Mouse (Mus musculus) thymus, adult 18-20 months (tissue): Measurements from ENCODE around the gene Ppp1r10.
"Not testable (repeated sequence)": the region's sequence is repeated elsewhere in the genome, so short reads cannot be mapped to it uniquely, and the experiment has no call there.

Experiments
- DNase-seq, 2 experiments: peaks; one replicate each; pipeline ENCODE4 v3.0.0; 2022; ENCODE audit warnings: mixed read lengths in 2 of 2

Ppp1r10 gene

GRCm38 (mm10) chr17:35932608-35933007 lies 16.4 kb downstream of the Ppp1r10 start:
- no peak for DNase-seq

DNA sequence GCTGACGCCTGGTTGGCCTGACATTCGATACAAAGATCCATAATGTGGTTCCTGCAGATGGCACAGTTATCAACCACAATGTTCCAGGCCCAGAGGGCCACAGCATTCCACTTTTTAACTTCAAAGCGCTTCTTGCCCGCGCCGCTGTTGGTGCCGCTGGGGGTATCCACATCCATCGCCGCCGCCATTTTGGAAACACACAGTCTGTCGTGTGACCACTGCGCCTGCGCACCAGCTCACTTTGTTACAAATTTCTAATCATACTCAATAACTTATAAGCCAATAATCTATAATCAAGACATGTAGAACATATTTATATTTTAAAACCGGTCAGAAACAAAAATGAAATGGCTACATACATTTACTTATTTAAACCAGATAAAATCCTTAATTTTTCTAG lies 19.5 kb downstream of the Ppp1r10 start:
- not testable (repeated sequence) for DNase-seq

- no peak for DNase-seq
These were observed 21.6 kb downstream of the Ppp1r10 start for GRCm38 (mm10) chr17:35937700-35938348.

DNA sequence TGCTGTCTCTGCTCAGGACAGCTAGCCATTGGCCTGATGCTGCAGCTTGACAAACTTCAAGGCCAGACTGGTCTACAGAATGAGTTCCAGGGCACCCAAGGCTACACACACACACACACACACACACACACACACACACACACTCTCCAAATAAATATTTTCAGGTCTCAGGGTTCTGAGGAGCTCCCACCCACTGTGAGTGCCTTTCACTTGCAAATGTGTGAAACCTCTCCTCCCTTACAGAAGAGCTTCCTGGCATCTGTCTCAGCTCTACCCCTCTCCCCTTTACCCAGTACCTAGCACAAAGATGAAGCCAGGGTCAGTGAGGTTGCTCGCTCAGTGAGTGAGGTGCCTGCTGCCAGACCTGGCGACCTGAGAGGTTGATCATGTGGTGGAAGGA lies 22.9 kb downstream of the Ppp1r10 start:
- DNase-seq, result no peak

- no peak for DNase-seq
These were observed 23.7 kb downstream of the Ppp1r10 start for GRCm38 (mm10) chr17:35939941-35940340.

- not testable (repeated sequence) for DNase-seq
These were observed 34.7 kb downstream of the Ppp1r10 start for GRCm38 (mm10) chr17:35950946-35951345.

DNA sequence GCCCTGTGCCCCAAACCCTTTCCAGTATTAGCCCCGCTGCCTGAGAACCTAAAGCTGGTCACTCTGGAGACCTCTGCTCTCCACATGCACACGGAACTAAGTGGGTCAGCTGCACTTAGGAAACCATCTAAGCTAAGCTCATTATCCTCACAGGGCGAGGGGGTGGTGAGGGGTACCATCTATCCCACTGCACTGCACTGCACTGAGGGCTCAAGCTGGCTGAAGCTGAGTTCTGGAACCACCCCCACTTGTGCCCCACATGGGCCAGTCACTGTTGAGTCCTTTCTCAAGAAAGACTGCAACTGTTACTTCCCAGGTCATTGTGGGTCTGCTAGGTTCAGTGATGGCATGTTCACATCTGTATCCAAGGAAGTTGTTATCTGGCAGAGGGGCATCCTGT lies 36.3 kb downstream of the Ppp1r10 start:
- not testable (repeated sequence) for DNase-seq

- no peak for DNase-seq
These were observed 38.4 kb downstream of the Ppp1r10 start for GRCm38 (mm10) chr17:35954665-35955064.

DNA sequence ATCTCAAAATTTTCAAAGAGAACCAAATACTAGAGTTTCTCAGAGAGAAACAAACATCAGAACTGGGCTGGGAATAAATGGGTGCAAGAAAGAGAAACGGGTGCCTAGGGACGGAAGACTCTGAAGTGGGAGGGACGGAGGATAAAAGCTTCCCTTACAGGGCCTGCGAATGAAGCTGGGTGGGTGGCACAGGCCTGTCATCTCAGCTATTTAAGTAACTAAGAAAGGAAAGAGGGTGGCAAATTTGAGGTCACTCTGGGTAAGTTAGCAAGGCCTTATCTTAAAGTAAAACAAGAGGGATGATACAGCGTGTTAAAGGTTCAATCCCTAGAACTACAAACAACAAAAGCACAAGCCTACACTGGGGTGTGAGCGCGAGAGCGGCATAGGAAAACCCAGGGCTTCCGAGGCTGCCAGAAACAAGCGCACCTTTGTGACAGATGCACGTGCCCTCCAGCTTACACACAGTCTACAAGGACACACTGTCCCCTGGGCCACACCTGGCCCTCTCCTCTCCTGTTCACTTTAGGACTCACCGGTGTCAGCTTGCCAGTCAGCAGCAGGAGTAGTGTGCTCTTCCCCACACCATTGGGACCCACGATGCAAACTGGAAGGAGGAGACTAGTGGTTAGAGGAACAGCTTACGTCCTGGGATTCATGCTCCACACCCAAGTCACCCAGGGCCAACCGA lies 42.4 kb downstream of the Ppp1r10 start:
- DNase-seq, result no peak

DNA sequence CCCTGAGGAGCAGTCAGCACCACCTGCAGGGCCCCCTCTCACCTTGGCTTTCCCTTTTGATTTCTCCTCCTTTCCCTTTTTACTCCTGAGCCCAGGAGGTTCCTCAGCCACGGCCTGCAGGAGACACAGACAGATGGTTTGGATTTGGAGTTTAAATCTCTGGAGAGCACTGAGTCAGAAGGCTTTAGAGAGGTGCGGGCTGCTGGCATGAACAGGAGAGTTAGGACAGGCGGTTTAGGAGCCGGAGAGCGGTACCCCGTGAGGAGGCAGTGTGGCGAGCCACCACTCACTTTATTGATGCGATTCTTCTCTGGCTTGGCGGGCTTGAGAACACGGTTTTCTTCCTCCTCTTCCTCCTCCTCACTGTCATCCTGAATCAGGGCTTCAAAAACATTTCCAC lies 47.0 kb downstream of the Ppp1r10 start:
- DNase-seq, result no peak

DNA sequence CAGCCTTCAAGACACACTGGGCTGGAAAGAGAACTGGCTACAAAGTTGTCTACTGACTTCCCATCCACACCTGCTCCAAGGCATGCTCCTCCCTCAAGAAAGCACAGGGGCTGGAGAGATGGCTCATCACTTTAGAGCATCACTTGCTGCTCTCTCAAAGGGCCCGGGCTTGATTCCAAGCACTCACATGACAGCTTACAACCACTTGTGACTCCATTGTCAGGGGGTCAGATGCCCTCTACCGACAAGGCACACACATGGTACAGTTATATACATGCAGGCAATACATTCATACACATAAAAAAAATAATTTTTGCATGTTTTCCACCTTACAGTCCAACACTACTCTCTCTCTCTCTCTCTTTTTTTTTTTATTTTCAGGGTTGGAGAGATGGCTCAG lies 51.4 kb downstream of the Ppp1r10 start:
- no peak for DNase-seq

DNA sequence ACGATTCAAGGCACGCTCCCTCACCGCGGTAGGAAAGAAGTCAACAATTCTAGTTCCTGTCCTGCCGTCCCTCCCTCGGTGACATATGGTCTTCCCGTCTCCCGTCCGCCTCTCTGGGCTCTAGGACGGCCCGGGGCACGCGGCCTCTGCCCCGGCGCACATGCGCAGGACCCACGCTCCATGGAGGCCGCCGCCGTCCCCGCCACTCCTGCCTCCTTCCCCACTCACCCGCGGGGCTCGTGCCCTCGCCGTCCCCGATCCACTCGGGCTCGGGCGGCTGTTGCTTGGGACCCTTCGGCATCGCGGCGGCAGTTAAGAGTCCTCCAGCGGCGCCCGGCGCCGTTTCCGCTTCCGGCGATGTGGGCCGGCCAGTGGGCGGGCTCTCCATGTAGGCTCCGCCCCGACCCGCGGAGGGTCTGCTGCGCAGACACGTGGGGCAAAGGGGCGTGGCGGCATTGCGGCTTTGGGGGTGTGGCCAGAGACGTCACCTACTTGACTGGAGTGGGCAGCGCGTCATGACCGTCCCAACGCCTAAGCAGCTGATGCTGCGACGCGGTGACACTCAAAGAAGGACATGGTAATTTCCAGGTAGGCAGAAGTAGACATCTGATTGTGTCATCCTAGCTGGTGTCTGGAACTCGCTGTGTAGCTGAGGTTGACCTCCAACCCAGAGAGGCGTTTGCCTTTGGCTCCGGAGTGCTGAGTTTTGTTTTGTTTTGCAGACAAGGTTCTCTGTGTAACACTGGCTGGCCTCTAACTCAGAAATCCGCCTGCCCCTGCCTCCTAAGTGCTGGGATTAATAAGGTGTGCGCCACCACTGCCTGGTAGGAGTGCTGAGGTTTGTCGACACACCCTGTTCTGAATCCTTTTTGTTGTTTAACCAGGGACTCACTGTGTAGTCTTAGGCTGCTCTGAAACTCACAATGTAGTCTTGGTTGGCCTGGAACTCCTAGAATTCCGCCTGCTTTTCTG lies 53.5 kb downstream of the Ppp1r10 start, which contains the start of gene Abcf1:
Gene Abcf1 (minus strand): TSS at position 344 of the 972 bp plus-strand sequence.
- peak; percentile 97 to 98 for DNase-seq

GRCm38 (mm10) chr17:35972131-35972530 lies 55.9 kb downstream of the Ppp1r10 start:
- no peak for DNase-seq

DNA sequence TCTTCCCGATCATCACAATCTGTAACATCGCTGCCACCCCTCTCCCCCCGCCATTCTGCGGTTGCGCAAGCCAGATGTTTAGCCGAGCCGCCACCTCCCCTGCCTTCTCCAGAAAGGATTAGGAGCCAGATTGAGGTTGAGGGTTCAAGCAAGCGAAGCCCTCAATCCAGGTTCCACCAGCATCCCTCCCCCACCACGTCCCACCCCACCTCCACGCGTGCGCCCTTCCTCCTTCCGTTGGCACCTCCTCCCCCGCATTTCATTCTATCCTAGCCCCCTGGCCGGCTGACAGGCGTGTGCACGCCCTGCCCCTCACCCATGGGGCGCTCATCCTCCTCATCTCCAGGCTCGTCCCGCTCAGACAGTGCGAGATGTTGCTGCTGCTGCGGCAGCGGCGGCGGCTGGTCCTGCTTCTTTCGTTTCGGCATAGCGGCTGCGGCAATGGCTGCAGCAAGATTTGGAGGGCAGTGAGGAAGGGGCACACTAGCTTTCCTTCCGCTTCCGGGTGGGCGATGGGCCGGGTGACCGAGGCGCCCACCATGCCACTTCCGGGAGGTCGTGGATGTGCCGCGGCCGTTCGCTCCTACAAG lies 62.7 kb downstream of the Ppp1r10 start:
- peak in 1 of 2 experiments; percentile 75 for DNase-seq

DNA sequence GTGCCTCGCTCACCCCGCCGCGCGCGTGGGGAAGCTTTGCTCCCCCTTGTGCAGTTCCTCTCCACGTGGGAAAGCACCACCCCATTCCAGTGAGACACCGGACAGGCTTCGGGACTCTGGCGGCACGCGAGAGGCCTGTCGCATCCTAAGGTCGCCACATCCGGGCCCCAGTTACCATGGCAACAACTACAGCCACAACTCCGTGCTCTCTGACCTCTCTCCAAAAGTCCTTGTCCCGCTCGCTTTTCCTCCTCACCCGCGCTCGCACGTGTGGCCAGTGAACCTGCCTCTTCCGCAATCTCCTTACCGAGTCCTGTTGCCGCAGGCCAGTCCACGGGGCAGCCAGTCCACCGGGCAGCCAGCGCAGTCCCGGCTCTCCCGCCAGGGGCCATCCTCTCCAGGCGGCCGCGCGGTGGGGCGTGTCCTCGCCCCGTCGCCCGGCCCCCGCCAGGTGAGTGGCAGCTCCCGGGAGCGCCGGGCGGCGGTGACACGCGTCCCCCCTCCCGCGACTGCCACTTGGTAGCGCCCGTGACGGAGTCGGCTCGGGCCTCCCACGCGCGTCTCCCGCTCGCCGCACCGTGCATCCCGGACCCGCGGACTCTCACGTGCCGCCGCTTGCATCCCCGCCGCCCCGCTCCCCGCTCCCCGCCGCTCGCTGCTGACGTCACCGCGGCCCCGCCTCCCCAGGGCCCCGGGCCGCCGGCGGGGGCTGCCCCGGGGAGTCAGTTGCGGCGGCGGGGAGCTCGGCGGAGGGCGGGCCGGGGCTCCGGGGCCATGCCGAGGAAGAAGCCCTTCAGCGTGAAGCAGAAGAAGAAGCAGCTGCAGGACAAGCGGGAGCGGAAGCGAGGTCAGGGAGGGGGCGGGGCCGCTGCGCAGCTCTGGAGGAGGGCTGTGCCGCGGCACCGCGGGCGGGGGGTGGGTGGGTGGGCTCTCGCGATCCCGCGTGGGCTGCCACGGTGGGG lies 63.4 kb downstream of the Ppp1r10 start, which contains the start of the genes Gnl1 and Prr3:
Gene Gnl1 (plus strand): TSS at position 451 of the 962 bp plus-strand sequence.
Gene Prr3 (minus strand): TSS at position 836 of the 962 bp plus-strand sequence.
- DNase-seq, result peak; percentile 75 to 82

DNA sequence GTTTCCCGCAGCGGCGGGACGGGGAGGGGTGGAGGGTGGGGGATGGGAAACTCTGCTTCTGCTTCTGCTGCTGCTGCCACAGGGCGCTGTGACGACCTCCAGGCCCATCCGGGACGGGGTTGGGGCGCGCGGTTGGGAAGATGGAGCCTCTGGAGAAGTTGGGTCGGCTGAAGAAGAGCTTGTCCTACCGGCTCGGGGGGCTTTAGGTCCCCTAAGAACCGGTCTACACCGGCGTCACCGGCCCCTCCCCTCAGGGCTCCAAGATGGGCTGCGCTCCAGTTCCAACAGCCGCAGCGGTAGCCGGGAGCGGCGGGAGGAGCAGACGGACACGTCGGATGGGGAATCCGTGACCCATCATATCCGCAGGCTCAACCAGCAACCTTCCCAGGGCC lies 64.1 kb downstream of the Ppp1r10 start:
- DNase-seq, result peak; percentile 45 to 61

- no peak for DNase-seq
These were observed 65.5 kb downstream of the Ppp1r10 start for GRCm38 (mm10) chr17:35981776-35982175.
